7 mouse cellular contexts compared by ENCODE assay signal in the genomic region with DNA sequence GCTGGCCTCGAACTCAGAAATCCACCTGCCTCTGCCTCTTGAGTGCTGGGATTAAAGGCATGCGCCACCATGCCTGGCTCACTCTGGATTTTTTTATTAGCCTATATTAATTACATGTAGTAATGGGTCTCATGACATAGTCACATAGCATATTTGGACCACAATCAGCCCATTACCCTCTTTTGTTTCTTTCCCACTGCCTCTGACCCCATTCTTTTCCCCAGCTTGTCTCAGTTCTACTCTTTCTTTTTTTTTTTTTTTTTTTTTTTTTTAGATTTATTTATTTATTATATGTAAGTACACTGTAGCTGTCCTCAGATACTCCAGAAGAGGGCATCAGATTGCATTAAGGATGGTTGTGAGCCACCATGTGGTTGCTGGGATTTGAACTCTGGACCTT. TPM values are rescaled to one million over a fixed set of nuclear protein-coding genes. Genes with fewer than 3 reads are reported as not detected.
DNase-seq lines count a peak whose midpoint lies in the region; TF ChIP-seq lines count a peak whose summit lies in the region.
"Not testable (repeated sequence)": the region's sequence is repeated elsewhere in the genome, so short reads cannot be mapped to it uniquely, and the experiment has no call there.
"Had no signal": no experiment of that assay in that cellular context is flagged by ENCODE, and none has a peak within 500 bp of the region (broad histone marks: within the 10 kb centered on the region; RNA-seq: fewer than 3 reads in every experiment).

No protein-coding gene starts in this region.

- not testable (repeated sequence) for H3K36me3 ChIP-seq in CH12.LX (replicated peaks in 1 of 2; ENCODE audit: control insufficient read depth in 1 of 2, insufficient read depth in 1 of 2, low read length in 1 of 2); ES-E14 (ENCODE audit: control insufficient read depth, insufficient read depth, low read length, poor library complexity, severe bottlenecking)
- H3K36me3 ChIP-seq in MEL (ENCODE audit: control insufficient read depth in 1 of 2, insufficient read depth in 2 of 2, low read length in 2 of 2) = peaks cover 0 to 17% of the 10 kb centered on the region in 2 experiments; a peak in 2 of 4 replicates

- not testable (repeated sequence) for TF ChIP-seq CTCF in CH12.LX (conservative IDR thresholded peaks at IDR 0.05 in 1 of 2, IDR thresholded peaks at IDR 0.05 in 1 of 2; ENCODE audit: low read depth in 2 of 2, low read length in 2 of 2); MEL (IDR thresholded peaks at IDR 0.05 in 2 of 3, conservative IDR thresholded peaks at IDR 0.05 in 1 of 3; ENCODE audit: control insufficient read depth in 1 of 3, insufficient read depth in 1 of 3, low read depth in 2 of 3, low read length in 3 of 3, poor library complexity in 1 of 3, severe bottlenecking in 1 of 3)

- not testable (repeated sequence) for TF ChIP-seq EP300 in CH12.LX (IDR thresholded peaks at IDR 0.05; ENCODE audit: low read length); MEL (IDR thresholded peaks at IDR 0.05; ENCODE audit: low read depth in 1 of 2, low read length in 2 of 2)

- peaks cover 11 to 27% of the 10 kb centered on the region in 2 experiments for H3K4me1 ChIP-seq in CH12.LX (ENCODE audit: control insufficient read depth in 1 of 2, insufficient read depth in 2 of 2)
- peaks cover 10 to 16% of the 10 kb centered on the region in 2 experiments for H3K4me1 ChIP-seq in ES-E14 (ENCODE audit: control insufficient read depth in 2 of 2, insufficient read depth in 2 of 2, low read length in 2 of 2, poor library complexity in 1 of 2)
- peaks cover 12 to 28% of the 10 kb centered on the region in 2 experiments for H3K4me1 ChIP-seq in MEL (ENCODE audit: control insufficient read depth in 1 of 2, insufficient read depth in 2 of 2, low read length in 2 of 2)

- peaks cover 10% of the 10 kb centered on the region for H3K9me3 ChIP-seq in CH12.LX (replicated peaks; ENCODE audit: low read length)
- H3K9me3 ChIP-seq in ES-E14 (ENCODE audit: control insufficient read depth, insufficient read depth, low read depth, low read length); MEL (replicated peaks; ENCODE audit: insufficient read depth, low read length): not testable (repeated sequence)

- dilution Hi-C loops in CH12.LX (cut with MboI; ENCODE audit: extremely low pct_ligation_motif_present, extremely low pct_unique_long_range_greater_than_20kb, low sequenced_read_pairs) = not testable (repeated sequence)

- peaks cover 13% of the 10 kb centered on the region for H3K27me3 ChIP-seq in CH12.LX (replicated peaks)
- not testable (repeated sequence) for H3K27me3 ChIP-seq in MEL (ENCODE audit: control insufficient read depth in 1 of 2, insufficient read depth in 2 of 2, low read length in 2 of 2)

- not testable (repeated sequence) for DNase-seq in CH12.LX (ENCODE audit: extremely low read depth); ES-E14 (ENCODE audit: low read depth, low spot score); MEL (ENCODE audit: low read depth, low spot score)

- H3K9ac ChIP-seq in CH12.LX (ENCODE audit: insufficient read depth, low read depth); ES-E14 (ENCODE audit: insufficient read depth, low read depth, low read length, poor library complexity, severe bottlenecking); MEL (ENCODE audit: control insufficient read depth, low read depth, low read length, poor library complexity, severe bottlenecking): not testable (repeated sequence)

- H3K27ac ChIP-seq in CH12.LX (ENCODE audit: insufficient read depth, low read depth); ES-E14 (ENCODE audit: insufficient read depth, low read depth, low read length, poor library complexity, severe bottlenecking); MEL (ENCODE audit: control insufficient read depth, low read depth, low read length): not testable (repeated sequence)

- H3K4me3 ChIP-seq in CH12.LX (replicated peaks in 1 of 3; ENCODE audit: low read depth in 2 of 3, low read length in 2 of 3, poor library complexity in 1 of 3); ES-E14 (ENCODE audit: insufficient read depth in 1 of 2, low read depth in 1 of 2, low read length in 2 of 2, poor library complexity in 1 of 2, severe bottlenecking in 1 of 2); MEL (ENCODE audit: control insufficient read depth in 1 of 2, insufficient read depth in 1 of 2, low read depth in 2 of 2, low read length in 2 of 2): not testable (repeated sequence)

- not testable (repeated sequence) for TF ChIP-seq POLR2A in CH12.LX (IDR thresholded peaks at IDR 0.05; ENCODE audit: low read depth, low read length); MEL (IDR thresholded peaks at IDR 0.05; ENCODE audit: control insufficient read depth in 1 of 2, insufficient read depth in 1 of 2, low read depth in 1 of 2, low read length in 2 of 2, poor library complexity in 1 of 2)

- not testable (repeated sequence) for H3K4me2 ChIP-seq in CH12.LX (ENCODE audit: insufficient read depth, low read depth, poor library complexity, severe bottlenecking)

- in situ Hi-C loops in CH12.LX (cut with MboI; ENCODE audit: low pct_ligation_motif_present, low pct_unique_long_range_greater_than_20kb, low sequenced_read_pairs); ES-E14 (cut with MboI; ENCODE audit: low sequenced_read_pairs in 2 of 2, unreplicated experiment in 2 of 2): not testable (repeated sequence)

- H3K79me2 ChIP-seq in CH12.LX (replicated peaks; ENCODE audit: control insufficient read depth, extremely low read depth, insufficient read depth, poor library complexity, severe bottlenecking) (peaks cover 26% of the 10 kb centered on the region), MEL (ENCODE audit: control insufficient read depth, insufficient read depth, low read length, poor library complexity) (peaks cover 24% of the 10 kb centered on the region)

- TF ChIP-seq RAD21 in CH12.LX (IDR thresholded peaks at IDR 0.05; ENCODE audit: low read depth, low read length); MEL (IDR thresholded peaks at IDR 0.05; ENCODE audit: low read depth, low read length): not testable (repeated sequence)

TF ChIP-seq in CH12.LX, 34 proteins besides CTCF, POLR2A, EP300 and RAD21:
- peak; percentile 50; the same call in 1 of the 2 replicates for TF ChIP-seq ZNF384 (IDR thresholded peaks at IDR 0.05; ENCODE audit: low read depth, low read length)

TF ChIP-seq in ES-E14, 5 proteins besides CTCF, POLR2A, EP300 and RAD21:
- TF ChIP-seq ZNF384 (IDR thresholded peaks at IDR 0.05; ENCODE audit: low read depth, low read length) = peak; percentile 61; the same call in 1 of the 2 replicates

TF ChIP-seq in MEL, 35 proteins besides CTCF, POLR2A, EP300 and RAD21:
- TF ChIP-seq ZNF384 (IDR thresholded peaks at IDR 0.05; ENCODE audit: low read depth, low read length) = peak; percentile 82

RNA-seq across cellular contexts. Expression of a gene that starts 1.8 kb away (rescaled TPM):
- total RNA-seq in CH12.LX (2012; rRNA removed) = 7.5 and 9.6 TPM in 2 replicates
- total RNA-seq in CH12.LX (2014; rRNA removed) = 4.5 and 6.2 TPM in 2 replicates
- polyA plus RNA-seq in CH12.LX (2012; ENCODE audit: insufficient read length, low read depth) = 6.3 and 8.1 TPM in 2 replicates
- 35.0 and 35.9 TPM in 2 replicates for total RNA-seq in ES-E14 (2012; rRNA removed)
- 5.8 and 5.9 TPM in 2 replicates for total RNA-seq in MEL (2012; rRNA removed)
- polyA plus RNA-seq in MEL (2012; ENCODE audit: insufficient read depth in 1 of 2, insufficient read length in 2 of 2, low read depth in 1 of 2, low replicate concordance in 2 of 2, missing spikeins in 1 of 2) = 1 to 10 TPM in 1 of 2 experiments, not detected in 1; 9.5 TPM

RNA-seq across cellular contexts. Expression of a gene that starts 23.1 kb away (rescaled TPM):
- total RNA-seq in CH12.LX (2012; rRNA removed) (0.21 and 0.34 TPM in 2 replicates), CH12.LX (2014; rRNA removed) (0.09 TPM in 1 of 2 replicates, not detected in the other), ES-E14 (2012; rRNA removed) (2.6 and 2.9 TPM in 2 replicates), MEL (2012; rRNA removed) (0.36 and 0.62 TPM in 2 replicates)
- polyA plus RNA-seq in CH12.LX (2012; ENCODE audit: insufficient read length, low read depth) (0.06 and 0.08 TPM in 2 replicates), MEL (2012; ENCODE audit: insufficient read depth in 1 of 2, insufficient read length in 2 of 2, low read depth in 1 of 2, low replicate concordance in 2 of 2, missing spikeins in 1 of 2) (under 1 TPM in 1 of 2 experiments, not detected in 1; 0.35 TPM)
- total RNA-seq: adrenal gland, postnatal 36 days had no signal
- polyA plus RNA-seq: activated CD4-positive, CD25-positive, alpha-beta regulatory T cell, adult 4 months; adrenal gland, adult 2 months; CD4-positive, CD25-positive, alpha-beta regulatory T cell, adult 4 months had no signal

RNA-seq across cellular contexts. Expression of a gene that starts 29.1 kb away (rescaled TPM):
- total RNA-seq in CH12.LX (2012; rRNA removed) = 156 and 229 TPM in 2 replicates
- total RNA-seq in CH12.LX (2014; rRNA removed) = 302 and 354 TPM in 2 replicates
- polyA plus RNA-seq in CH12.LX (2012; ENCODE audit: insufficient read length, low read depth) = 377 and 386 TPM in 2 replicates
- total RNA-seq in ES-E14 (2012; rRNA removed) = 77.6 and 109 TPM in 2 replicates
- 137 and 166 TPM in 2 replicates for total RNA-seq in MEL (2012; rRNA removed)
- polyA plus RNA-seq in MEL (2012; ENCODE audit: insufficient read depth in 1 of 2, insufficient read length in 2 of 2, low read depth in 1 of 2, low replicate concordance in 2 of 2, missing spikeins in 1 of 2) = 1,000 to 10,000 TPM in 1 of 2 experiments, 100 to 1,000 TPM in 1; 297 to 2,006 TPM

RNA-seq across cellular contexts. Expression of a gene that starts 44.4 kb away (rescaled TPM):
- 5.9 and 11.3 TPM in 2 replicates for total RNA-seq in CH12.LX (2012; rRNA removed)
- total RNA-seq in CH12.LX (2014; rRNA removed) = 2.6 and 3.2 TPM in 2 replicates
- polyA plus RNA-seq in CH12.LX (2012; ENCODE audit: insufficient read length, low read depth) = 7.6 and 7.9 TPM in 2 replicates
- 45.1 and 68.6 TPM in 2 replicates for total RNA-seq in ES-E14 (2012; rRNA removed)
- total RNA-seq in MEL (2012; rRNA removed) = 2.6 and 3.3 TPM in 2 replicates
- polyA plus RNA-seq in MEL (2012; ENCODE audit: insufficient read depth in 1 of 2, insufficient read length in 2 of 2, low read depth in 1 of 2, low replicate concordance in 2 of 2, missing spikeins in 1 of 2) = 1 to 10 TPM in 1 of 2 experiments, not detected in 1; 7.5 TPM
